Mouse (Mus musculus) layer of hippocampus, adult 2 months (tissue): Measurements from ENCODE around the gene Dynlrb2. TPM values are rescaled to one million over a fixed set of nuclear protein-coding genes. Genes with fewer than 3 reads are reported as not detected.
A peak's percentile ranks its signal among the peaks of the same experiment; 100 is the strongest.

Experiments used
- DNase-seq, 2 experiments: peaks; one replicate each; pipeline ENCODE4 v3.0.0; 2022; ENCODE audit warnings: low spot score in 2 of 2
- H3K27ac ChIP-seq: fragments of 200-600 bp; 2 replicates; pipeline ENCODE4 v1.8.1; 2022
- H3K4me3 ChIP-seq: fragments of 200-600 bp; 2 replicates; pipeline ENCODE4 v1.8.1; 2022; ENCODE audit warnings: mild to moderate bottlenecking
- CTCF ChIP-seq: fragments of 200-600 bp; conservative IDR thresholded peaks from 2 replicates; pipeline ENCODE4 v1.8.1; 2022; ENCODE audit warnings: antibody characterized with exemption, mild to moderate bottlenecking, moderate library complexity
- long read RNA-seq, 2 experiments: library from polyadenylated mRNA; stranded (forward); transcript quantifications; one replicate each; pipeline ENCODE4 v2.0.0; 2021; ENCODE audit warnings: borderline mapping rate in 2 of 2
- total RNA-seq, 2 experiments: library from RNA; stranded (reverse); gene quantifications; 2 replicates each; pipeline ENCODE4 v1.2.3; 2021

The Dynlrb2 gene
- 1 to 10 TPM; 2.2 to 2.9 TPM for total RNA-seq
- long read RNA-seq, experiment 1, partial matches to known transcripts = 0 of 2 reads
- long read RNA-seq, experiment 1, other reads (novel, unspliced or antisense) = 1 of 2 reads
- long read RNA-seq, experiment 2 = 0 reads

DNA sequence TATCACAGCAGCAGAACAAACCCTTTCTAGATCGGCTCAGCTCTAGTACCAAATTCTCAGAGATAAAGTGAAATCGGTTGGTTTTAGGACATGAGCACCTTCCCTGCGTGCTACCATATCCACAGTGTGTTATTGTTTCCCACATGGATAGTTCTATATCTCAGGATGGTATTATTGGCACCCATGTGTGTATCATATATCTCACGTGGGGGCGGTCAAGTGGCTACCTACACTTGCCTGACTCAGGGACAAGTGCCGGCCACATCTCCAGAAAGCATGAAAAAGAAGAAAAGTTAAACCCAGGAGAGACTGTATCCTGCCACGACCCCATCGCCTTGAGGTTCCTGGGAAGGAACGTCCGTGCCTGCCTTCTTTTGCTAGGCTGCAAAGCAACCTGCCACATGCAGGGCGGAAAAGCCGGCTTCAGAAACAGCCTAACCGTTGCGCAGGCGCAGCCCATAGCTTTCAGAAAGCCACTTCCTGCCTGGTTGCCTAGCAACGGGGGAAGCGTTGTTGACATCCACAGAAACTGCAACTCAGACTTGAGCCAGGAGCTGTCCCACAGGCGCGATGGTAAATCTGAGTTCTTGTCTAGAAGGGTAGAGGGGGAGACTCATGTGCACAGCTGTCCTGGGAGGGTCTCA is at the start of gene Dynlrb2:
Dynlrb2 (plus strand) TSS at position 498 of the 644 bp plus-strand sequence.
- peak within 1 kb of the TSS; percentile 67 for H3K27ac ChIP-seq
- H3K4me3 ChIP-seq = peak within 1 kb of the TSS; percentile 51
- peak; percentile 27; the same call in 1 of the 2 replicates for TF ChIP-seq CTCF
- DNase-seq = peak; percentile 91 to 93

- TF ChIP-seq CTCF = no peak
These were observed 46.2 kb upstream of the Dynlrb2 start for GRCm38 (mm10) chr8:116458569-116458968.

GRCm38 (mm10) chr8:116461472-116461871 is 43.3 kb upstream of the Dynlrb2 start:
- no peak overlapping the region for H3K4me3 ChIP-seq
- no peak for TF ChIP-seq CTCF
- DNase-seq = no peak

More at GRCm38 (mm10) chr8:116458569-116458968, 46.2 kb upstream of the Dynlrb2 start:
- no peak overlapping the region for H3K4me3 ChIP-seq
- DNase-seq = no peak
- no peak overlapping the region for H3K27ac ChIP-seq

GRCm38 (mm10) chr8:116466586-116466985 is 38.2 kb upstream of the Dynlrb2 start:
- no peak for TF ChIP-seq CTCF
- no peak for DNase-seq
- H3K27ac ChIP-seq = no peak overlapping the region
- no peak overlapping the region for H3K4me3 ChIP-seq

More at GRCm38 (mm10) chr8:116461472-116461871, 43.3 kb upstream of the Dynlrb2 start:
- no peak overlapping the region for H3K27ac ChIP-seq

- Histone ChIP-seq H3K27ac (no peak overlapping the region), H3K4me3 (no peak overlapping the region)
- no peak for DNase-seq
- no peak for TF ChIP-seq CTCF
These were observed 37.7 kb upstream of the Dynlrb2 start for GRCm38 (mm10) chr8:116467027-116467426.

DNA sequence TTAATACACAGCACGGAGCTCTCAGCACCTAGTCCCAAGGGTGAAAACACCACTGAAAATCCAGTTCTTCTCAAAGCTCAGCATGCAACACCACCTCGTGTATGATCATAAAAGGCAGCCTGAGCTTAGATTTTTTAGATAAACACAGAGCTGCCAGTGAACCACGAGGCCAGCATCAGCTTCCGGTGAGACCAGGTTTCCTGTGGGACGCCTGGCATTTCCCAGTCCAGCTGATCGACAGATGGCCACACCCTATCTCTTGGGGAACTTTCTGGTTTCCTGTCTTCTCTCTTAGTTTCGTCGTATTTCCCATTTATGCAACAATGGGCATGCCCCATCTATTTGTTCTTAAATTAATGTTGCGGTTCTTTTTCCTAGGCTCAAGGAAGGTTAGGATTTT is 26.8 kb upstream of the Dynlrb2 start:
- TF ChIP-seq CTCF = no peak
- H3K27ac ChIP-seq = no peak overlapping the region
- no peak overlapping the region for H3K4me3 ChIP-seq
- DNase-seq = no peak

DNA sequence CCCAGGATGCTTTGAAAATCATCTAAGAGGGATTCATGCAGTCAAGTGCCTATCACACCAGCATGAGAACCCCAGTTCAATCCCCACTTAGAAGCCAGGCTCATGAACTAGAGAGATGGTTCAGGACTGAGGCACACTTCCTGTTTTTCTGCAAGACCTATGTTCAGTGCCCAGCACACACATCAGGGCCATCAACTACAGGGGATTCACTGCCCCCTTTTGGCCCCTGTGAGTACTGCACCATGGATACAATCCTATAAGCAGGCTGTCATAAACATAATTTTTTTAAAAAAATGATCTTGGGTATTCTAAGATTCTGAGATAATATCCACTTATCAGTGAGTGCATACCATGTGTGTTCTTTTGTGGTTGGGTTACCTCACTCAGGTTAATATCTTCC is 26.1 kb upstream of the Dynlrb2 start:
- peak; percentile 22; the same call in 1 of the 2 replicates for TF ChIP-seq CTCF
- no peak overlapping the region for H3K27ac ChIP-seq
- no peak for DNase-seq
- H3K4me3 ChIP-seq = no peak overlapping the region

DNA sequence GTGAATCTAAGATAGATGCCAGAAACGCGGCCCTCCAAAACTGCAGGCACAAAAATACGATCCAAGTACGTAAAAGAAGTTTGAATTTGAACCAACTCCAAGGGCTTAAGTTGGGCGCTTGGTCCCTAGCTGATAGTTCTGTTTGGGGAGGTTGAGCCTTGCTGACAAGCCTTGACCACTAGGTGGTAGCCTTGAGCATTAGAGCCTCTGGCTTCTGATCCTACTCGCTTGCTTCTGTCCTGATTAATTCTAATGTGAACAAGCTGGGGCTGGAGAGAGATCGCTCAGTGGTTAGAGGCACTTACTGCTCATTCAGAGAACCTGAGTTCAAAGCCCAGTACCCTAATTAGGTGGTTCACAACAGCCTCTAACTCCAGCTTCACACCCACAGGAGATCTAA is 23.9 kb upstream of the Dynlrb2 start:
- no peak overlapping the region for H3K27ac ChIP-seq
- H3K4me3 ChIP-seq = no peak overlapping the region
- TF ChIP-seq CTCF = peak; percentile 91
- DNase-seq = peak; percentile 46 to 72

- no peak for TF ChIP-seq CTCF
- DNase-seq = no peak
- Histone ChIP-seq H3K27ac (no peak overlapping the region), H3K4me3 (no peak overlapping the region)
These were observed 22.0 kb upstream of the Dynlrb2 start for GRCm38 (mm10) chr8:116482738-116483137.

- DNase-seq = peak in 1 of 2 experiments; percentile 19
- peak; percentile 91 for TF ChIP-seq CTCF
- H3K27ac ChIP-seq = no peak overlapping the region
- H3K4me3 ChIP-seq = peak overlapping the region; percentile 11; the same call in 1 of the 2 replicates
These were observed 20.7 kb upstream of the Dynlrb2 start for GRCm38 (mm10) chr8:116484087-116484486.

GRCm38 (mm10) chr8:116488546-116488945 is 16.2 kb upstream of the Dynlrb2 start:
- no peak overlapping the region for H3K4me3 ChIP-seq
- no peak overlapping the region for H3K27ac ChIP-seq
- TF ChIP-seq CTCF = no peak
- no peak for DNase-seq

DNA sequence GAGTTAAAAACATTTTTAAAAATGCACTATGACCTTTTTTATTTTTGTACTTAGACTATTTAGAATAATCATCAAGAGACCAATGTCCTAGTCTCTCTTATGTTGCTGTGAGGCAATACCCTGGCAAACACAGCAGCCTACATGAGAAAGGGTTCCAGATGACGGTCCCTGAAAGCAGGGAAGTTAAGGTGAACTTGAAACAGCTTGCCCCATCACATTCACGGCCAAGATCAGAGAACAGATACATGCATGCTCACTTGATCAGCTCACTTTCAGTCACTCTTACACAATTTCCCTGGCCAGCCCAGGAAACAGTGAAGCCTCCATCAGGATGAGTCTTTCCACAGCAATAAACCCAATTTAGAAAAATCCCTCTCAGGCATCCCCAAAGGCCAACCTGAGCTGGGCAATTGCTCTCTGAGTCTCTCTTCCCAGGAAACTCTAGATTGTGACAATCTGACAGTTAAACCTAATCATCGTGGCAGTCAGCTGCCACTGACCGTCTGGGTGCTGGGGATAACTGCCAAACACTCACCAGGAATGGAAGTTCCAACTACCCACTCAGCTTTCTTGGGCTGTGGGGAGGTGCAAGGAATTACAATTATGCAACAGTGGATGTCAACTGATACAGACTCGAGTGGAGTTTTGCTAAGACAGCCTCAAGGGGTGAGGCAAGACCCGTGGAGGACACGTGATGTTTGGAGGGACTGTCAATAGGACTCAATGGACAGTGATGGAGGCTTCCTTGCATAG is 4.5 kb upstream of the Dynlrb2 start:
- H3K27ac ChIP-seq = no peak overlapping the region
- H3K4me3 ChIP-seq = no peak overlapping the region
- DNase-seq = no peak
- no peak for TF ChIP-seq CTCF

- H3K4me3 ChIP-seq = no peak overlapping the region
- no peak for TF ChIP-seq CTCF
- no peak overlapping the region for H3K27ac ChIP-seq
- DNase-seq = no peak
These were observed 3.9 kb downstream of the Dynlrb2 start for GRCm38 (mm10) chr8:116508721-116509120.
